In genomic region chr19:53649361-53649760, GRCm38 (mm10) we compare ENCODE assay signal across 10 mouse cellular contexts. TPM values are rescaled to one million over a fixed set of nuclear protein-coding genes. Genes with fewer than 3 reads are reported as not detected.
DNase-seq lines count a peak whose midpoint lies in the region; ATAC-seq lines count a peak whose summit lies in the region.
"Had no signal": no experiment of that assay in that cellular context is flagged by ENCODE, and none has a peak within 500 bp of the region (broad histone marks: within the 10 kb centered on the region; RNA-seq: fewer than 3 reads in every experiment).

No protein-coding gene starts in this region.

- peaks cover 3% of the 10 kb centered on the region; the same call in 1 of the 2 replicates for H3K4me1 ChIP-seq in forebrain, embryonic 14.5 days (ENCODE audit: control insufficient read depth, insufficient read depth, low read length)
- peaks cover 22% of the 10 kb centered on the region for H3K4me1 ChIP-seq in forebrain, embryonic 13.5 days
- peaks cover 32% of the 10 kb centered on the region for H3K4me1 ChIP-seq in limb, embryonic 10.5 days

- H3K9ac ChIP-seq in forebrain, embryonic 14.5 days (ENCODE audit: low read length) = no peak overlapping the region; the same call in 1 of the 2 replicates
- no peak overlapping the region; the same call in 1 of the 2 replicates for H3K9ac ChIP-seq in forebrain, embryonic 13.5 days
- H3K9ac ChIP-seq: liver, embryonic 15.5 days; neural tube, embryonic 13.5 days had no signal

- no peak for DNase-seq in forebrain, embryonic 14.5 days (ENCODE audit: low spot score)
- peak; percentile 19 for DNase-seq in kidney, postnatal 10 days
- DNase-seq in kidney, adult 9 months = no peak
- peak; percentile 44 for DNase-seq in Muller cell, postnatal 12 days (ENCODE audit: inconsistent ontology term)
- no peak for DNase-seq in limb, embryonic 10.5 days (ENCODE audit: low spot score)
- DNase-seq in ovary, adult 18-20 months (ENCODE audit: low spot score) = no peak

- peak; percentile 16; the same call in 1 of the 2 replicates for ATAC-seq in forebrain, embryonic 14.5 days
- no peak for ATAC-seq in forebrain, embryonic 13.5 days
- no peak for ATAC-seq in erythroid progenitor cell, adult 5-6 weeks (replicated peaks; ENCODE audit: low FRiP score, poor library complexity, severe bottlenecking)

- no peak overlapping the region for H3K4me3 ChIP-seq in forebrain, embryonic 14.5 days (ENCODE audit: low read depth, low read length)
- no peak overlapping the region for H3K4me3 ChIP-seq in forebrain, embryonic 13.5 days
- no peak overlapping the region for H3K4me3 ChIP-seq in limb, embryonic 10.5 days
- H3K4me3 ChIP-seq: liver, embryonic 15.5 days; neural tube, embryonic 13.5 days had no signal

- WGBS in forebrain, embryonic 14.5 days = 78% methylated on average over 6 of the region's 6 CpGs
- WGBS in forebrain, embryonic 13.5 days = 73% methylated on average over 6 of the region's 6 CpGs
- 87% methylated on average over 6 of the region's 6 CpGs for WGBS in limb, embryonic 10.5 days

- H3K9me3 ChIP-seq in forebrain, embryonic 14.5 days (replicated peaks; ENCODE audit: control insufficient read depth, low read length) = no peaks in the 10 kb centered on the region
- no peaks in the 10 kb centered on the region for H3K9me3 ChIP-seq in forebrain, embryonic 13.5 days (replicated peaks)
- no peaks in the 10 kb centered on the region for H3K9me3 ChIP-seq in limb, embryonic 10.5 days (replicated peaks)
- H3K9me3 ChIP-seq: liver, embryonic 15.5 days; neural tube, embryonic 13.5 days had no signal

- no peak overlapping the region for H3K4me2 ChIP-seq in forebrain, embryonic 14.5 days (ENCODE audit: low read length)
- no peak overlapping the region for H3K4me2 ChIP-seq in forebrain, embryonic 13.5 days
- H3K4me2 ChIP-seq: liver, embryonic 15.5 days; neural tube, embryonic 13.5 days had no signal

- no peaks in the 10 kb centered on the region for H3K27me3 ChIP-seq in forebrain, embryonic 14.5 days (replicated peaks; ENCODE audit: control insufficient read depth, insufficient read depth, low read length)
- no peaks in the 10 kb centered on the region for H3K27me3 ChIP-seq in forebrain, embryonic 13.5 days
- H3K27me3 ChIP-seq in limb, embryonic 10.5 days (ENCODE audit: low read depth, poor library complexity, severe bottlenecking) = no peaks in the 10 kb centered on the region
- H3K27me3 ChIP-seq: liver, embryonic 15.5 days; neural tube, embryonic 13.5 days had no signal

- no peak overlapping the region for H3K27ac ChIP-seq in forebrain, embryonic 14.5 days (ENCODE audit: low read depth, low read length)
- no peak overlapping the region for H3K27ac ChIP-seq in forebrain, embryonic 13.5 days
- peak overlapping the region; percentile 72 for H3K27ac ChIP-seq in limb, embryonic 10.5 days
- H3K27ac ChIP-seq: liver, embryonic 15.5 days had no signal

- peaks cover 29% of the 10 kb centered on the region for H3K36me3 ChIP-seq in forebrain, embryonic 14.5 days (ENCODE audit: control insufficient read depth, insufficient read depth, low read length)
- peaks cover 38% of the 10 kb centered on the region for H3K36me3 ChIP-seq in forebrain, embryonic 13.5 days (ENCODE audit: poor library complexity, severe bottlenecking)
- peaks cover 39% of the 10 kb centered on the region for H3K36me3 ChIP-seq in limb, embryonic 10.5 days

RNA-seq across cellular contexts. Expression of gene Rbm20, which starts 27.7 kb away (rescaled TPM):
- polyA plus RNA-seq in forebrain, embryonic 14.5 days (2014; fragmentation: Nextera tagmentation; extraction: Ambion mirVana) = 4.4 and 4.7 TPM in 2 replicates
- 5.8 and 7.9 TPM in 2 replicates for polyA plus RNA-seq in forebrain, embryonic 13.5 days (2015; fragmentation: Nextera tagmentation; extraction: Ambion mirVana)
- polyA plus RNA-seq in limb, embryonic 10.5 days (2016; fragmentation: Nextera tagmentation; extraction: Ambion mirVana) = 0.73 and 1.9 TPM in 2 replicates
- total RNA-seq in erythroid progenitor cell, adult 5-6 weeks (2015; ENCODE audit: low replicate concordance) = not detected in 2 replicates
- total RNA-seq in erythroid progenitor cell, adult 5-6 weeks (2017; ENCODE audit: low replicate concordance) = 0.61 TPM in 1 of 2 replicates, not detected in the other

RNA-seq across cellular contexts. Expression of gene Smc3, which starts 49.2 kb away (rescaled TPM):
- polyA plus RNA-seq in forebrain, embryonic 14.5 days (2014; fragmentation: Nextera tagmentation; extraction: Ambion mirVana) = 61.8 and 70.9 TPM in 2 replicates
- polyA plus RNA-seq in forebrain, embryonic 13.5 days (2015; fragmentation: Nextera tagmentation; extraction: Ambion mirVana) = 87.3 and 87.4 TPM in 2 replicates
- 62.4 and 77.0 TPM in 2 replicates for polyA plus RNA-seq in limb, embryonic 10.5 days (2016; fragmentation: Nextera tagmentation; extraction: Ambion mirVana)
- total RNA-seq in erythroid progenitor cell, adult 5-6 weeks (2015; ENCODE audit: low replicate concordance) = 119 and 138 TPM in 2 replicates
- 155 and 213 TPM in 2 replicates for total RNA-seq in erythroid progenitor cell, adult 5-6 weeks (2017; ENCODE audit: low replicate concordance)

Comparison
In these comparisons a context has a peak if more than half of its experiments do, and no peak if none do; other contexts are left out.
1. DNase-seq: peak in kidney, postnatal 10 days (single experiment) and Muller cell, postnatal 12 days (single experiment); none in forebrain, embryonic 14.5 days (single experiment), kidney, adult 9 months (single experiment), limb, embryonic 10.5 days (single experiment) and ovary, adult 18-20 months (single experiment).